Mouse (Mus musculus): ENCODE data around the gene Atp6v0a2.
A peak's percentile ranks its signal among the peaks of the same experiment; 100 is the strongest.
"Not testable (repeated sequence)": the region's sequence is repeated elsewhere in the genome, so short reads cannot be mapped to it uniquely, and the experiment has no call there.

Atp6v0a2 gene

DNA sequence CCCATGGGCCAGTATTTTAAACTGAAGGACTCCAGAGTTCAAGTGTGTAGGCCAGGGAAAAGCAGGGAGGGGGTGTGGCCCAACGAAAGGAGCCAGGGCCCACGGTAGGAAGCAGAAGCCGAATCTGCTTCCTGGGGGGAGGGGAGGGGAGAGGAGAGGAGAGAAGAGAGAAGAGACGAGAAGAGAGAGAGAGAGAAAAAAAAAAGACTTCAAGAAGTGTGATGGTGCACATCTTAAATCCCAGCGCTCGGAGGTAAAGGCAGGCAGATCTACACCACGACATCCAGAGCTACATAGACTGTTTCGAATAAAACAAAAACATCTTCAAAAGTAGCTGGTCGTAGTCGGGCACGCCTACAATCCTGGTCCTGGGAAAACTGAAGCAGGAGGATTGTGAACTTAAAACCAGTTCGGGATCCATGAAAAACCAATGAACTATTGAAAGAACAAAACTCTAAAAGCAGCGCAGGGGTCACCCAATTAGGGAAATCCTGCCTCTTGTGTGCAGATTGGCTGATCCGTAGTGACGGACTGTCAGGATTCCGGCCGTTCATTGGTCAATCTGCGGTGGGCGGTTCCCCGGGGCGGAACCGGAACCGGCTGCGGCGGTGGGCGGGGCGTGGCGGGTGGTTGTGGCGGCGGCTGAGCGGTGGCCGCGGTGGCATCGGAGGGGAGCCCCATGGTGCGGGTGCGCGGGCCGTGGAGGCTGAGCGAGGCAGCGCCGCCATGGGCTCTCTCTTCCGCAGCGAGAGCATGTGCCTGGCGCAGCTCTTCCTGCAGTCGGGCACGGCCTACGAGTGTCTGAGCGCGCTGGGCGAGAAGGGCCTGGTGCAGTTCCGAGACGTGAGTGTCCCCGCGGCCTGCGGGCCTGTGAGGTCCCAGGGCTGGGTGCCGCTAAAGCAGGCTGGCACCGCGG, at the start of gene Atp6v0a2:
Atp6v0a2 (plus strand) TSS at position 129 of the 916 bp plus-strand sequence.
- DNase-seq (ENCODE audit: low read depth, low spot score), result peak; percentile 93

DNA sequence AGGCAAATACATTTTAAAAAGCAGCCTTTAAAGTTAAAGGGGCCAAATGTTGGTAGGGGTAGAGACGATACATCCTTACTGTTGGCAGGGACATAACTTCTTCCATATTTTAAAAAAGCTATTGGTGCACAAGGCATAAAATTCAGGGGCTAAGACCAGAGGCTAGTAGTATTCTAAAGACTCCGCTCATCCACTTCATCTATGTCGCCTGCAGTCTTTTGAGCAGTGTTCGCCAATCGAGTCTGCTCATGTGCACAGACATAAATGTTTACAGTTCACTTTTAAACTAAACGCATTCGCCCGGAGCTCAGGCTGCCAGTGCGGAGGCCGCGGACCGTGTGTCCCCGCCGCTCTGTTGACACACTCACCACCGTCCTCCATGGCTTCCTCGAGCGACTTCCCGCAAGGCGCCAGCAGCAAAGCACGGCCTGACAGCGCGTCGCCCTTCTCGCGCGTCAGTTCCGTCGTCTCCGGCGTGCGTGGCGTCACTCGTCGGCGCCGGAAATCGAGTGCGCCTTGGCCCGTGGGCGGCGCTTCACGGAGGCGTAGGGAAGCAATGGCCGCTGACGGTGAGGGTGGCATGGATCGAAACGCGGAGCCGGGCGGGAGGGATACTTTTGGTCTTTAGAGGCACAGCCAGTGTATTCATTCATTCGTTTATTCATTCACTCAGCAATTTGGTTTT, 49.6 kb upstream of the Atp6v0a2 start, which contains the start of the genes Eif2b1 and Gtf2h3:
Eif2b1 (minus strand) TSS at position 499 of the 685 bp plus-strand sequence.
Gtf2h3 (plus strand) TSS at position 508 of the 685 bp plus-strand sequence.
- DNase-seq (ENCODE audit: low read depth, low spot score), result peak; percentile 93

DNA sequence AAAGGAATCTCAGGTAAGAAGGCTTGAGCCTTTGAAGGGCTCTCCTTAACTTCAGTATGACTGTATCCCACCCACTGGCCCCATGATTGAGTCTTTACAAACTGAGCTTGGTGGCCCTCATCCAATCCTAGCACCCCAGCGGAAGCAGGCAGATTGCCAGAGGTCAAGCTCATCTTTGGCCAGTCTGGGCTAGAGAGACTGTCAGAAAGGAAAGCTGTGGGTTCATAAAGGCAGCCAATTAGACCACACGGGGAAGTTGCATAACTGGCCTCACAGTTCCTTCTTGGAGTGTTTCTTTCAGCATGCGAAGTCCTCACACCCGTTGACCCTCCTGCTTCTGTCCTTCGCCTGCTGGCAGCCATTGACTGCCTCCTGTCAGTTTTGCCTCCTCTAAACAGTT, 45.9 kb upstream of the Atp6v0a2 start:
- DNase-seq (ENCODE audit: low read depth, low spot score), result no peak

DNA sequence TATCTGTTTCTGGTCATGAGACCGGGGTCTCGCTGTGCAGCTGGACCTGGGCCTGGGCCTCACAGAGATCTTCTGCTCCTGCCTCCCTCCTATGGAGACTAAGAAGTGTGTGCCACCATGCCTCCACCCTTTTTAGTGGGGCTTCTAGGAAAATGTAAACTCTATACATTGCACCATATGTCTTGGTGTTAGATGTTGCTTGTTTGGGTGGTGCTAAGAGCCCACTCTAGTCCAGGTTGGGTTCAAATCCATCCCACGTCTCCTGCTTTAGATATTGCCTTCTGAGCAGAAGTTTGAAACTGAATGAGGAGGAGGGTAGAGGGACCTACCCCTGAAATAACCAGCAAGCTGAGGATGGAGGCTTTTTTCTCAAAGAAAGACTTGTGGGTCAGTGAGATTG, 35.6 kb upstream of the Atp6v0a2 start:
- DNase-seq (ENCODE audit: low read depth, low spot score), result no peak

DNA sequence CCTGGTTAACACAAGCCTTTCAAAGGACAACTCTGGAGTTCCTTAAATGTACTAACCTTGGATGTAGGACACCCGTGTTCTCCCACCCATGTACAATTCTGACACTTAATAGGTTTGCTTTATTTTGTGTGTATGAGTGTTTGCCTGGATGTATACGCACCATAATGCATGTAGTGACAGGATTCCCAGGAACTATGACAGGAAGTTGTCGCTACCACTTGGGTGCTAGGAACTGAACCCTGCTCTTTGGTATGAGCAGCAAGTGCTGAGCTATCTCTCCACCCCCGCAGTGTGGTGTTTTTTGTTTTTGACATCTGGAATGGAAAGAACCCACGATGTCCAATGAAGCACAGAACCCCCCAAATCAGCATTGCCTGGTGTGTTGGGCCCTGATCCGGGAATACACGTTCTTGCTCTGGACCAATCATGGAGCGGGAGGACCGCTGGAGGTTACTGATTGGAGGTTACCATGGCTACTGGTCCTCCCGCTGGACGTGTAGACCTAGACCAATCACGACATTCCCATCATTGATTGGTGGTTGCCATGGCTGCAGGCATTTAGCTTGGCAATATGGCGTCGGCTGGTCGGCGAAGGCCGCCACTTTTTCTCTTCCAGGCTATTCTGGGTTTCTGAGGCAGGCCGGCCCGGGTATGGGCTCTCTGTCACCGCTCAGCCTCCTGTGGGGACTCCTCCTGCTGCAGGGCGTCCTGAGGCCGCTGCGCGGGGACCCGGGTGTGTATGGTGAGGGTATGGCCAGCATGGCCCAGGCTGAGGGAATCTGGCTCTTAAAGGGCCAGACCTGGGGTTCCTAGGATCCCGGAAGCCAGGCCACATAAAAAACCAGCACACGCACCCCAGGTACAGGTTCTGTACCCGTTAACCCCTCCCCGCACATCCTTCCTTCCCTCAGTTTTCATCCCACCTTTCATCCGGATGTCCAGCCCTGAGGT, 29.9 kb upstream of the Atp6v0a2 start:
- DNase-seq (ENCODE audit: low read depth, low spot score), result peak; percentile 99

DNA sequence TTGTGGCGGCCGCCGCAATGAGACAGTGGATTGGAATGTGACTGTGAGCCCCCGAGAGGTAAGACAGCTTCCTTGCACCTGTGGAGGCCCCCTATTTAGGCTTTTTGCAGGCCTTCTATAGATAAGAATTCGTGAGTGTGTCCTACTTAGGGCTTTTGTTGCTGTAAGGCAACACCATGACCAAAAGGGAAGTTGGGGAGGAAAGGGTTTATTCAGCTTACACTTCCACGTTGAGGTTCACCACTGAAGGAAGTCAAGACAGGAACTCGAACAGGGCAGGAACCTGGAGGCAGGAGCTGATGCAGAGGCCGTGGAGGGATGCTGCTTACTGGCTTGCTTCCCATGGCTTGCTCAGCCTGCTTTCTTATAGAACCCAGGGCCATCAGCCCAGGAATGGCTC, 28.6 kb upstream of the Atp6v0a2 start:
- DNase-seq (ENCODE audit: low read depth, low spot score), result not testable (repeated sequence)

DNA sequence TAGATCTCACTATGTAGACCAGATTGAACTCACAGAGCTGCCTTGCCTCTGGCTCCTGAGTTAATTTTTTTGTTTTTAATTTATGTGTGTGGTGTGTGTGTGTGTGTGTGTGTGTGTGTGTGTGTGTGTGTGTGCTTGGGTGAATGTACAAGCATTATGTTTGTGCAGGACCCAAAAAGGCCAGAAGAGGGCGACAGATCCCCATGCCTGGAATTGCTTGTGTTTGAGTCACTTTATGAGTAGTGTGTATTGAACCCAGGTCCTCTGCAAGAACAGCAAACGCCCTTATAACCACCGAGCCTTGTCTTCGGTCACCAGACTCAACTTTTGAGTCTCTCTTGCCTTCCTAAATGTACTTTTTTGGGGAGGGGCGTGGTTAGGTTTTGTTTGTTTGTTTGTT, 26.0 kb upstream of the Atp6v0a2 start:
- peak; percentile 85 for DNase-seq (ENCODE audit: low read depth, low spot score)

DNA sequence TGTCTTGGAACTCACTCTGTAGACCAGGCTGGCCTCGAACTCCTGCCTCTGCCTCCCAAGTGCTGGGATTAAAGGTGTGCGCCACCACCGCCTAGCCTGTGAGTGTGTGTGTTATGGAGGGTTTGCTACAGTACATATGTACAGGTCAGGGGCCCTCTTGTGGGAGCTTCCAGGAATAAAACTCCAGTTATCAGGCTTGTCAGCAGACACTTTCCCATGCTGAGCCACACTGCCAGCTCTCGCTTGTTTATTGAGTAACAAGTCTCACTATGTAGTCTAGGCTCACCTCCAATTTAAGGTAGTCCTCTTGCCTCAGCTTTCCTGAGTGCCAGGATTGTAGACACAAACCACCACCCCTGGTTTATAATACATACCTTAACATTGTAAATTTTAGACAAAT, 24.1 kb upstream of the Atp6v0a2 start:
- DNase-seq (ENCODE audit: low read depth, low spot score), result no peak

DNA sequence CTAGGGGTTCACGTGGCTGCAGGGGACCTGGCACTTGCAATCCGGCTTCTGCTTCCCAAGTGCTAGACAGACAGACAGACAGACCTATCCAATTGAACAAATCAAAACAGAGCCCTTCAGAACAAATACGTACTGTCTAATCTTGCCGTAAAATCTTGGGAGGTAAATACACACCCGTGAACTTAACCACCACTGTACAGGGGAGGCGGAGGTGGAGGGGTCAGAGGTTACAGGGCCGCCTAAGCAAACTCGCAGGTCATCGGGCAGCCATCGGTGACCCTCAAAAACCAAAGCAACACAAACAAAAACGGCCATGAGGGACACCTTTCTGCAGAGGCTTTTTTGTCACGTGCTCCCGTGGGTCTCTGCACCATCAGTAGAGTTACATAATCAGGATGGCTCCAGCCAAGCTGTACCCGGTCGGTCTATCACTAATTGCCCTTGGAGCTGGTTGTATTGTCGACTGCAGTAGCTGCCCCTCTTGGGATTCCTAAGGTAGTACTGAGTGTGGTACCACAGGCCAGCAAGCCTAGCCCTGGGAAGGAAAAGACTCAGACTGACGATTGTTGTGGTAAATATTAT, 23.2 kb upstream of the Atp6v0a2 start:
- DNase-seq (ENCODE audit: low read depth, low spot score), result no peak

DNA sequence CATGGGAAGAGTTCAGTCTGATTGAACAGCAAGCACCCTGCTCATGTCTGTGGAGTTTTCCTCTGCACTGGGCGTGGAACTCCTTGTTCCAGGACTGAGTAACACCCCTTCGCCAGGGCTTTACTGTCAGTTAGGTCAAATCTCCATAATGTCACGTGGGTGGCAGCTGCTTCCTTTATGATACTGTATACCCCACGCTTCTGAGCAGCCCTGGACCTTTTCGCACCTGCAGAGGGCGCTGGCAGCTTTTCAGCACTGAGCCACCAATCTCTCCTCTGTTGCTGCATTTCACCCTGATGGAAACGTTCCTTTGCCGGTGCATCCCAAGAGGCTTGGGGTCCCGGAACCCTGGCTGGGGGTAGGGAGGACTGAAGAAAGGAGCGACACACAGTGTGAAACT, 17.4 kb upstream of the Atp6v0a2 start:
- DNase-seq (ENCODE audit: low read depth, low spot score), result peak; percentile 97

DNA sequence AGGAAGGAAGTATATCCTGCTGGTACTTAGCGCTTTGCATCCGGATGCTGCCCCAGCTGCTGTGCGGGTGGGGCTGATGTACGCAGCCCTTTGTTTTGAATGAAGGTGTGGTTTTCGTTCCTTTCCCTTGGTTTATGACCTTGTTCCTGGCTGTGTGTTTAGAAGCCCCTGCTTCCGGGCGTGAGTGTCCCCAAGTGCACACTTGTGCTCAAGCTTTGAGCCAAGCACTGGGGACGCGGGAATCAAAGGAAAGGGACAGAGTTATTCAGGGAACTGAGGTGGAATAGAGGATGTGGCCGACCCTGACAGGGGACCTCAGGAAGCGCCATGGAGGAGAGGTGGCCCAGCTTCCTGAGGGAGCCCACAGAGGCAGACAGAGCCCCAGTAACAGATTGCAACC, 13.7 kb upstream of the Atp6v0a2 start:
- peak; percentile 94 for DNase-seq (ENCODE audit: low read depth, low spot score)

DNA sequence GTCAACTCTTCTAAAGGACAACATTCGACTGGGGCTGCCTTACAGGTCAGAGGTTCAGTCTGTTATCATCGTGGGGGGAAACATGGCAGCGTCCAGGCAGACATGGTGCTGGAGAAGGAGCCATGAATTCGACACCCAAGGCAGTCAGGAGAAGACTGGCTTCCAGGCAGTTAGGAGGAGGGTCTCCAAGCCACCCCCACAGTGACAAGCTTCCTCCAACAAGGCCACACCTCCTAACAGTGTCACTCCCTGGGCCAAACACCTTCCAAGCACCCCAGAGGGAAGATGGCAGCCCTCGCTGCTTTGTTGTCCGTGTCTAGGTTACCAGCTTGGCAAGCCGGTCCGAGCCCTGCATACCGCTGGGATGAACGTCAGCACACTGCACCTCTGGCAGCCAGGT, 9.7 kb upstream of the Atp6v0a2 start:
- DNase-seq (ENCODE audit: low read depth, low spot score), result peak; percentile 85

DNA sequence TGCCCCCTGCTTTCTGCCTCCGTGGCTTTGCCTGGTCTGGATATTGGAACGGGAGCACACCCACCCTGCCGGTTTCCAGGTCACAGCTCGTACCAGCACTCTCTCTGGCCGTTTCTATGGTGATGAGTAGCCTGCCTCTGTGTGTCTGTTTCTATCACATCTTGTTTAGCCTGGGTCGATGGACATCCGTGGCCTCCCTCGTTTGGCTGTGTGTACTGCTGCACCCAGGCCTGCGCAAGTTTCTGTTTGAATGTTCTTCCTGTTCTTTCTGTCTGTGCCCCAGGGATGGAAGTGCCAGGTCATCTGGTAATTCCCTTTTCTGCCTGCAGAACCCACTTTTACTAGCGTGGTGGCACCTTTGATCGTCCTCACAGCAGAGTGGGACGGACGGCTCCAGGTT, 7.0 kb upstream of the Atp6v0a2 start:
- DNase-seq (ENCODE audit: low read depth, low spot score), result no peak

DNA sequence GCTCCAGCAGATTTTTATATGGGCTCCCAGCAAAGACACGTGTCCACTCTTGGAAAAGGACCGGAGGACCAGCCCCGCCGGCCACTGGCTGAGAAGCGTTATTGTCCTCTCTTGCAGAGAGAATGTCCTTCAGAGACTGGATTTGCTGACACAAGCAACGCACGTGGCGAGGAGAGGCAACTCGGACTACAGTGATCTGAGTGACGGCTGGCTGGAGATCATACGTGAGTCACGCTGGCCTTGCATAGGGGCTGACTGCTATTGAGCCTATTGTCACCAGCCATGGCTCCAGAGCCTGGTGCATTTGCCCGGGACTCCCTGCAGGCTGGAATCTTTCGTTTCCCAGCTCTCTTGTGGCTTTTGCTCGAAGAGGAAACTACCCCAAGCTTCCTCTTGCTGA, 5.5 kb upstream of the Atp6v0a2 start:
- no peak for DNase-seq (ENCODE audit: low read depth, low spot score)

DNA sequence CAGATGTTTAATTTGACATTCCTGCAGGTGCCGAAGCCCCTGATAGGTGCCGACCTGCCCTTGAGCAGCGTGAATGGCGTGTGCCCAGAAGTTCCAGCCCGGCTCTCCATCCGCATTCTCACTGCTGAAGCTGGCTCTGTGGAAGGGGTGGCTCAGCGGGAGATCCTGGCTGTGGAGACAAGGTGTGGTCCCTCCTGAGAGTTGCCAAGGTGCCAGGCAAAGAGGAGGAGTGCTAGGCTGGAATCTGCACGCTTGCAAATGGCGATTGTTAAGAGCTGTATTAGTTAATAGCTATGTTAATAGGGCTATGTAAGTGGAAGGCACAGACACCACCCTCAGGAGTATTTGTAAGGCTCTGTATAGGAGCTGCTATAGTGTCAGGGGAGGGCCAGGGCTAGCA, 4.1 kb upstream of the Atp6v0a2 start:
- peak; percentile 15 for DNase-seq (ENCODE audit: low read depth, low spot score)

DNA sequence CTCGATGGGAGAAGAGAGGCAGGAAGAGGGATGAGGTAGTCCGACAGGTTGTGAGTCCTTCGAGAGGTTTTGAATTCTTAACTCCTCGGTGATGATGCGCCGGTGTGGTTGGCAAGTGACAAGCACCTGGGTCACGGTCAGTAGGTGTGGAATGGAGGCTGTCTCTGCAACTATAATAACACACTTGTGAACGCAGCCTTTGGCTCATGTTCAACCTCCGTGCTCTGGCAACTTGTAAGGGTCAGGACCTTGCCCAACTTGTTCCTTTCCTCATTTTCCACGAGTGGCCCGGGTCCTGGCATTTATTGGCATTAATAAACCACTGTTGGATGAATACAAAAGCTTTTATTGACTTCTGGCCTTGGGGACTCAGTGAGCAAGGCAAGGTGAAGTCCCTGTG, 1.3 kb downstream of the Atp6v0a2 start:
- DNase-seq (ENCODE audit: low read depth, low spot score), result no peak

DNA sequence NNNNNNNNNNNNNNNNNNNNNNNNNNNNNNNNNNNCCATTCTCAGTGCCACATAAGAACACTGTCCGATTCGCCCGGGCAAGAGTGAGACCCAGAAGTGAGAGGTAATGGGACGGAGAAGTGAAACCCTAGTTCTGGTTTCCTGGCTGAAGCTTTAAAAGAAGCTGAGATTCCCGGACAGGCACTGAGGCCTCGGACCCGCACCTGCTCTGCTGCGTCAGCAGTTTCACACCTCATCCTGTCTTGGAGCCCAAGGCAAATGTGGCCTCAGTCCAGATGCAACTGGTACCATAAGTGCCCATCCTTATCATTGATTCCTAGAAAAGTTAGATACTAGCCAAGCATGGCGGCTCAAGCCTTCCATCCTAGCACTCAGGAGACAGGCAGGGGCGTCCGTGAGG, 3.3 kb downstream of the Atp6v0a2 start:
- no peak for DNase-seq (ENCODE audit: low read depth, low spot score)

DNA sequence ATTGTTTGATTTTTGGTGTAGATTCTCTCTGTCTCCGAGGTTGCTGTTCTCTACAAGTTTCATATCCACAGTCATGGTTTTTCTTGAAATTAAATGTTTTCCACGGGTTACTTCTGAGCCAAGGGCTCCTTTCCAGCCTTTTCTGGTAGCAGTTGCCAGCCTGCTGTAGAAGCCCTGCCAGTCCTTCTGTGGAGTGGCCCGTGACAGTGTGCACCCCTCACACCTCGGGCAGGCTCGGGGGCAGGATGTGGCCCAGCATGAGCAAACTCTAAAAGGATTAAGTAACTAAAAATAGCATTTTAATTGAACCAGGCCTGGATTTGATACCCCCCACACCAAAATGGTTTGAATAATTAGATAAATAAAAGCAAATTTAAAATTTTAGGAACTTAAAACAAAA, 4.1 kb downstream of the Atp6v0a2 start:
- no peak for DNase-seq (ENCODE audit: low read depth, low spot score)

DNA sequence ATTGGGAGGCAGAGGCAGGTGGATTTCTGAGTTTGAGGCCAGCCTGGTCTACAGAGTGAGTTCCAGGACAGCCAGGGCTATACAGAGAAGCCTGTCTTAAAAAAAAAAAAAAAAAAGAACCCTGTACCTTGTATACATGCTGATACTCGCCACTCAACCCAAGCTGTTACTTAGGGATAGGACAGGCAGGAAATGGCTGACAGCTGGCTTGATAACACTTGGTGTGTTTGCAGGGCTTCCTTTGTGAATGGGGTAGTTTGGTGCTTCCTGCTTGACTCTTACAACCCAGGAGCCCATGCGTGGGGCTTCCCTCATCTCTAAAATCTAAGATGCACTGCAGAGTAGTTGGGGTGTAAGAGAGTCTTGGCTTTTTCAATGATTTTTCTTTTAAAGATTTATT, 5.0 kb downstream of the Atp6v0a2 start:
- no peak for DNase-seq (ENCODE audit: low read depth, low spot score)

DNA sequence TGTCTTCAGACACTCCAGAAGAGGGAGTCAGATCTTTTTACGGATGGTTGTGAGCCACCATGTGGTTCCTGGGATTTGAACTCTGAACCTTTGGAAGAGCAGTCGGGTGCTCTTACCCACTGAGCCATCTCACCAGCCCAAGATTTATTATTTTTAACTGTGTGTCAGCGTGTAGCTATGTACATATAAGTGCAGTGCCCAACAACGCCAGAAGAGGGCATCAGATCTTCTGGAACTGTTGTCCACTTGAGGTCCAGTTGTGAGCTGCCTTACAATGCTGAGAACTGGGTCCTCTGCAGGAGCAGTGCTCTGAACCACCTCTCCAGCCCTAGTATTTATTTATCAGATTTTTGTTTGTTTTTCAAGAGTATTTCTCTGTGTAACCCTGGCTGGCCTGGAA, 6.7 kb downstream of the Atp6v0a2 start:
- DNase-seq (ENCODE audit: low read depth, low spot score), result peak; percentile 68

DNA sequence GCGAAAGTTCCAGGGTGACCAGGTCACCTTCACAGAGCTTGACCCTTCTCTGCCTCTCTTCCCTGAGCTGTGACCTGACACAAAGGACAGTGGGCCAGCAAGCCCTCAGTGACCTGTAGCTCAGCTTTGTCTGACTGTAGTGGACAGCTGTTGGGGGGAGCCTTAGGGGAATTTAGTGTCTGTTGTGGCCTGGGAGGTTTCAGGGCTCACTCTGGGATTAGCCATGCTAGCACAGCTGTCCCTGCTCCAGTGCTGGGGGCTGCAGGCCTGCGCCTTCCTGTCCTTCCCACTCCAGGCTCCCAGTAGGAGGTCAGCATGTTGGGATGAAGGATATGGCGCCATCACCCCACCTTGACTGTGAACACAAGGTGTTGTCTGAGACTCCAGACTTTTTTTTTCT, 7.8 kb downstream of the Atp6v0a2 start:
- DNase-seq (ENCODE audit: low read depth, low spot score), result no peak
